In the genomic region with DNA sequence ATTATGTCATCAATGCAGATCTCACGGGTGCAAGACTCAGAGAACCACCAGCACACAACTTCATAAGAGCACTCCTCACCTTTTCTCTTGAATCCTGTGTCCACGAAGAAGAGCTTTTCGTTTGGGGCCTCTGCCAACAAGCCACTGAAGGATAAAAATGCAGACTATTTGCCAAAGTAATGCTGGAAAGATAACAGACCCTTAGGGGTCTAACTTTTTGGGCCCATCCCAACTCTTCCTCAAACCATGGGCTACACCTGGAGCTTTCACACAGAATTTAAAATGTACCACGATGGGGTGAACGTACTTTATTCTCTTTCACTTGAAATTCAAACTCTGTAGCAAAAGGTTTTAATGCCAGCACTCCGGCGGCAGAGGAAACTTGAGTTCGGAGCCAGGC, we compare ENCODE assay signal across 8 mouse cellular contexts. TPM values are rescaled to one million over a fixed set of nuclear protein-coding genes. Genes with fewer than 3 reads are reported as not detected.
A peak's percentile ranks its signal among the peaks of the same experiment; 100 is the strongest.
DNase-seq lines count a peak whose midpoint lies in the region; ATAC-seq and TF ChIP-seq lines count a peak whose summit lies in the region.

No protein-coding gene starts in this region.

- peak overlapping the region; percentile 69 for H3K4me2 ChIP-seq in lung, postnatal 0 days (replicated peaks; ENCODE audit: low read depth, low read length)
- peak overlapping the region; percentile 93 for H3K4me2 ChIP-seq in limb, embryonic 12.5 days
- H3K4me2 ChIP-seq in stomach, embryonic 14.5 days (replicated peaks; ENCODE audit: low read depth, low read length), result peak overlapping the region; percentile 86

- peak overlapping the region; percentile 48 for H3K9ac ChIP-seq in lung, postnatal 0 days (replicated peaks; ENCODE audit: low read depth)
- peak overlapping the region; percentile 69 for H3K9ac ChIP-seq in limb, embryonic 12.5 days (replicated peaks)
- peak overlapping the region; percentile 63 for H3K9ac ChIP-seq in stomach, embryonic 14.5 days (replicated peaks; ENCODE audit: low read depth, low read length)

- no peak overlapping the region for H3K27ac ChIP-seq in cerebellum, adult 2 months (ENCODE audit: insufficient read depth, low read length)
- no peak overlapping the region for H3K27ac ChIP-seq in lung, postnatal 0 days (ENCODE audit: low read length)
- peak overlapping the region; percentile 29; the same call in 1 of the 2 replicates for H3K27ac ChIP-seq in limb, embryonic 12.5 days
- no peak overlapping the region for H3K27ac ChIP-seq in stomach, embryonic 14.5 days (ENCODE audit: low read length)

- no peak for TF ChIP-seq POLR2A in cerebellum, adult 2 months (IDR thresholded peaks at IDR 0.05; ENCODE audit: borderline replicate concordance, insufficient read depth, low read length)

- no peaks in the 10 kb centered on the region for H3K27me3 ChIP-seq in cerebellum, adult 2 months (ENCODE audit: control insufficient read depth, insufficient read depth, low read length)
- H3K27me3 ChIP-seq in lung, postnatal 0 days (replicated peaks; ENCODE audit: insufficient read depth, low read length), result no peaks in the 10 kb centered on the region
- H3K27me3 ChIP-seq in limb, embryonic 12.5 days, result no peaks in the 10 kb centered on the region
- no peaks in the 10 kb centered on the region for H3K27me3 ChIP-seq in stomach, embryonic 14.5 days (ENCODE audit: control insufficient read depth, insufficient read depth, low read length)

- no peak for TF ChIP-seq CTCF in cerebellum, adult 2 months (IDR thresholded peaks at IDR 0.05; ENCODE audit: borderline replicate concordance, insufficient read depth, low read depth, low read length)
- no peak for TF ChIP-seq CTCF in lung, postnatal 0 days (IDR thresholded peaks at IDR 0.05)

- ATAC-seq in lung, postnatal 0 days, result no peak
- ATAC-seq in limb, embryonic 12.5 days (ENCODE audit: insufficient number of reproducible peaks, insufficient read depth, low FRiP score, low TSS enrichment, low read depth), result no peak
- no peak for ATAC-seq in stomach, embryonic 14.5 days (ENCODE audit: insufficient number of reproducible peaks, insufficient read depth, low FRiP score, low read depth)
- no peak for ATAC-seq in megakaryocyte-erythroid progenitor cell, adult 5-6 weeks (replicated peaks; ENCODE audit: low FRiP score, low TSS enrichment, poor library complexity, severe bottlenecking)

- H3K36me3 ChIP-seq in lung, postnatal 0 days (ENCODE audit: insufficient read depth, low read length), result peaks cover 37% of the 10 kb centered on the region
- peaks cover 42% of the 10 kb centered on the region for H3K36me3 ChIP-seq in limb, embryonic 12.5 days
- H3K36me3 ChIP-seq in stomach, embryonic 14.5 days (ENCODE audit: control insufficient read depth, insufficient read depth, low read length), result peaks cover 39% of the 10 kb centered on the region

- peaks cover 3% of the 10 kb centered on the region; the same call in 1 of the 2 replicates for H3K4me1 ChIP-seq in cerebellum, adult 2 months (ENCODE audit: control insufficient read depth, insufficient read depth, low read length)
- H3K4me1 ChIP-seq in lung, postnatal 0 days (ENCODE audit: insufficient read depth, low read depth, low read length), result peaks cover 21% of the 10 kb centered on the region; the same call in 1 of the 2 replicates
- peaks cover 19% of the 10 kb centered on the region for H3K4me1 ChIP-seq in limb, embryonic 12.5 days (replicated peaks)
- peaks cover 16% of the 10 kb centered on the region for H3K4me1 ChIP-seq in stomach, embryonic 14.5 days (ENCODE audit: control insufficient read depth, insufficient read depth, low read length)

- peak overlapping the region; percentile 90 for H3K4me3 ChIP-seq in cerebellum, adult 2 months (replicated peaks; ENCODE audit: insufficient read depth, low read depth, low read length)
- H3K4me3 ChIP-seq in lung, postnatal 0 days (ENCODE audit: low read depth, low read length), result peak overlapping the region; percentile 60
- H3K4me3 ChIP-seq in limb, embryonic 12.5 days (replicated peaks), result peak overlapping the region; percentile 67
- peak overlapping the region; percentile 62 for H3K4me3 ChIP-seq in stomach, embryonic 14.5 days (ENCODE audit: low read depth, low read length)

- WGBS in cerebellum, adult 2 months, result 2% methylated on average over 8 of the region's 8 CpGs
- 1% methylated on average over 8 of the region's 8 CpGs for WGBS in lung, postnatal 0 days
- 8% methylated on average over 8 of the region's 8 CpGs for WGBS in limb, embryonic 12.5 days
- WGBS in stomach, embryonic 14.5 days, result 9% methylated on average over 8 of the region's 8 CpGs

- no peaks in the 10 kb centered on the region for H3K9me3 ChIP-seq in lung, postnatal 0 days (ENCODE audit: low read length)
- H3K9me3 ChIP-seq in limb, embryonic 12.5 days, result no peaks in the 10 kb centered on the region
- no peaks in the 10 kb centered on the region for H3K9me3 ChIP-seq in stomach, embryonic 14.5 days (ENCODE audit: control insufficient read depth, low read depth, low read length)

- DNase-seq in cerebellum, adult 2 months, result peak in 1 of 2 experiments; percentile 36
- no peak for DNase-seq in cerebellum, postnatal 36 days
- DNase-seq in lung, postnatal 0 days (ENCODE audit: low spot score), result no peak
- DNase-seq in lung, postnatal 36 days, result no peak
- no peak for DNase-seq in layer of hippocampus, adult 11-12 months (ENCODE audit: low spot score)

- no peak for TF ChIP-seq EP300 in lung, postnatal 0 days (IDR thresholded peaks at IDR 0.05)

RNA-seq across cellular contexts. Expression of a gene that starts 0.7 kb away (rescaled TPM):
- 104 and 108 TPM in 2 replicates for polyA plus RNA-seq in cerebellum, adult 2 months (2012; rRNA removed)
- polyA plus RNA-seq in lung, postnatal 0 days (2015; fragmentation: Nextera tagmentation; extraction: Ambion mirVana), result 196 and 204 TPM in 2 replicates
- polyA plus RNA-seq in limb, embryonic 12.5 days (2016; fragmentation: Nextera tagmentation; extraction: Ambion mirVana), result 187 and 192 TPM in 2 replicates
- polyA plus RNA-seq in stomach, embryonic 14.5 days (2014; fragmentation: Nextera tagmentation; extraction: Ambion mirVana), result 187 and 201 TPM in 2 replicates
- 117 and 138 TPM in 2 replicates for total RNA-seq in megakaryocyte-erythroid progenitor cell, adult 5-6 weeks (2014; fragmentation: Nextera tagmentation)
- 260 and 313 TPM in 2 replicates for total RNA-seq in megakaryocyte-erythroid progenitor cell, adult 5-6 weeks (2017)

RNA-seq across cellular contexts. Expression of a gene that starts 22.2 kb away (rescaled TPM):
- polyA plus RNA-seq in cerebellum, adult 2 months (2012; rRNA removed), result 7.4 and 7.5 TPM in 2 replicates
- 92.2 and 113 TPM in 2 replicates for polyA plus RNA-seq in lung, postnatal 0 days (2015; fragmentation: Nextera tagmentation; extraction: Ambion mirVana)
- 10.0 and 12.4 TPM in 2 replicates for polyA plus RNA-seq in limb, embryonic 12.5 days (2016; fragmentation: Nextera tagmentation; extraction: Ambion mirVana)
- polyA plus RNA-seq in stomach, embryonic 14.5 days (2014; fragmentation: Nextera tagmentation; extraction: Ambion mirVana), result 36.1 and 49.9 TPM in 2 replicates
- 2.7 and 3.3 TPM in 2 replicates for total RNA-seq in megakaryocyte-erythroid progenitor cell, adult 5-6 weeks (2014; fragmentation: Nextera tagmentation)
- 1.4 and 1.5 TPM in 2 replicates for total RNA-seq in megakaryocyte-erythroid progenitor cell, adult 5-6 weeks (2017)

RNA-seq across cellular contexts. Expression of a gene that starts 23.0 kb away (rescaled TPM):
- polyA plus RNA-seq in cerebellum, adult 2 months (2012; rRNA removed), result 870 and 931 TPM in 2 replicates
- polyA plus RNA-seq in lung, postnatal 0 days (2015; fragmentation: Nextera tagmentation; extraction: Ambion mirVana), result 552 and 558 TPM in 2 replicates
- 912 and 933 TPM in 2 replicates for polyA plus RNA-seq in limb, embryonic 12.5 days (2016; fragmentation: Nextera tagmentation; extraction: Ambion mirVana)
- 958 and 987 TPM in 2 replicates for polyA plus RNA-seq in stomach, embryonic 14.5 days (2014; fragmentation: Nextera tagmentation; extraction: Ambion mirVana)
- total RNA-seq in megakaryocyte-erythroid progenitor cell, adult 5-6 weeks (2014; fragmentation: Nextera tagmentation), result 280 and 304 TPM in 2 replicates
- 47.7 and 76.3 TPM in 2 replicates for total RNA-seq in megakaryocyte-erythroid progenitor cell, adult 5-6 weeks (2017)
